Mouse (Mus musculus) macrophage (primary cell): ENCODE results near the gene Ggt6. TPM values are rescaled to one million over a fixed set of nuclear protein-coding genes. Genes with fewer than 3 reads are reported as not detected.

Experiments
- H3K27ac ChIP-seq: fragments of 350-480 bp; formaldehyde crosslinking; 2 replicates; pipeline ENCODE4 v1.9.0; 2021
- H3K36me3 ChIP-seq: fragments of 350-480 bp; formaldehyde crosslinking; 2 replicates; pipeline ENCODE4 v1.9.0; 2021; ENCODE audit errors: inconsistent target
- H3K4me3 ChIP-seq: fragments of 350-480 bp; formaldehyde crosslinking; 2 replicates; pipeline ENCODE4 v1.9.0; 2021; ENCODE audit errors: inconsistent target
- H3K79me2 ChIP-seq: fragments of 350-480 bp; formaldehyde crosslinking; 2 replicates; pipeline ENCODE4 v1.9.0; 2021; ENCODE audit errors: inconsistent target
- WGBS: methylation state at CpG from one replicate; pipeline ENCODE4 v1.1.7; 2026; ENCODE audit warnings: inconsistent platforms; ENCODE audit not compliant: missing documents; 5-methylcytosine and 5-hydroxymethylcytosine counted together
- polyA plus RNA-seq: library from polyadenylated mRNA; stranded (reverse); fragments of 250-400 nt; gene quantifications from 3 replicates; pipeline ENCODE4 v1.2.4, GENCODE M21; 2018; ENCODE audit warnings: inconsistent platforms

Ggt6 gene
- polyA plus RNA-seq, 1 experiment from 2014 or later = not detected

DNA sequence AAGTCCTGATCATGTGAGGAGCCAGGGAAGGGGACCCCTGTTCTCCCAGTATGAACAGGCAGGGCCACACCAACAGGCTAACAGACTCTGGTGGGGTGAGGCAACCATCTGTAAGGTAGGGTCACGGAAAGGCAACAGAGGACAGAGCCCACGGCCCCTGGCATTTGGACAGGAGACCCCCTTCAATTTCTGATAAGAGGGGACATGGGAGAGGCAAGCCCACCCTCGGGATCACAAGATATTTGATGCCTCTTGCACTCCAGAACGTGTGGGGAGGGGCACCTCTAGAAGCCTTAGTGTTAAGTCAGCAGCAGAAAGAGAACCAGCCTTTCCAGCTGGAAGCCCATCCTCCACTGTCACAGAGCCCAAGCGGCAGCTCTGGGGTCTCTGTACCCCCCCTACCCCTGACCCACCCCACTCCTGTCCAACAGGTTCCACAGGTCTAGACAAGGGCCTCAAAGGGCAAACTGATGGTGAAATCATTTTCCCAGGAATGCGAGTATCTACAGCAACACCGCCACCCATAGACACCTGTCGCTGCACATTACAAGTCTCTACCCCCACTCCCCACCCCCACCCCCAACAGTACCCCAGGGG is 29.1 kb upstream of the Ggt6 start:
- WGBS = 88% methylated on average over 8 of the region's 8 CpGs
- Histone ChIP-seq H3K4me3 (no peak overlapping the region), H3K79me2 (no peaks in the 10 kb centered on the region), H3K27ac (no peak overlapping the region), H3K36me3 (no peaks in the 10 kb centered on the region)

DNA sequence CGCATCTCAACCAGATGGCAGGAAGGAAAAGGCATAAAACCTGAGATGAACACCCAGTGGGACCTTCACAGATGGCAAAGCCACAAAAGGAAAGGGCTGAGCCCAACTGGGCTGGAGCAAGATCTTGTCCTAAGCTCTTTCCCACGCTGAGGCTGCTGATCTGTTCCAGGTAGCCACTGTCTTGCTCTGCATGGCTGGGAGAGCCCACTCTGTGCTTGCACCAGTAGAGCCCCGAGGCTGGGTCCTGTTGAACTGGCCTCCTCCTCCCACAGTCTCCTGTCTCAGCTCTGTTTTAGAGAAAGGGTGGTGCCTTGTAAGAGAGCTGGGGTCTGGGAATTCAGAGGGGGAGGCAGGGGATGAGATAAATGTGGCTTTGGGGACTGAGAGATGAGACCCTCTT is 28.2 kb upstream of the Ggt6 start:
- Histone ChIP-seq H3K36me3 (no peaks in the 10 kb centered on the region), H3K27ac (no peak overlapping the region), H3K79me2 (no peaks in the 10 kb centered on the region), H3K4me3 (no peak overlapping the region)
- 60% methylated on average over 3 of the region's 3 CpGs for WGBS

DNA sequence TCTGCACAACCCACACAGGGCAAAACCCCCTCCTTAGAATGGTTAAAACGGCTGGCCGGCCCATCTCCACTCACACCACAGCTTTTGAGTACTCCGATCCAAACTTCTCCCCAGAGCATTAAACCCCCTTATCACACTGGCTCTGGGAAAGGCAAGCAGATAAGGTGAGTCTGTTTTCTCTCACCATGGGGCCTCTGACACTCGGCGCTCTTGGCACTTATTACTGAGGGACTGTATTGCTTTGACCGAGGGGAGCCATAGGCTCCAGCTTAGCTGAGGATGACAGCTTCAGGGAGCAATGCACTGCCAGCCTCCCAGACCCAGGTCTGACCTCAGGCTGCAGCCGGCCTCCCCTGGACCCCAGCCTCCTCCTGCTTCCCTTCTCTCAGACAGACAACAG is 27.8 kb upstream of the Ggt6 start:
- 84% methylated on average over 7 of the region's 7 CpGs for WGBS
- Histone ChIP-seq H3K79me2 (no peaks in the 10 kb centered on the region), H3K36me3 (no peaks in the 10 kb centered on the region), H3K4me3 (no peak overlapping the region), H3K27ac (no peak overlapping the region)

GRCm38 (mm10) chr11:72408451-72409170 is 26.7 kb upstream of the Ggt6 start:
- no peak overlapping the region for H3K27ac ChIP-seq
- WGBS = 91% methylated on average over 9 of the region's 9 CpGs
- H3K4me3 ChIP-seq = no peak overlapping the region
- no peaks in the 10 kb centered on the region for H3K79me2 ChIP-seq
- no peaks in the 10 kb centered on the region for H3K36me3 ChIP-seq

DNA sequence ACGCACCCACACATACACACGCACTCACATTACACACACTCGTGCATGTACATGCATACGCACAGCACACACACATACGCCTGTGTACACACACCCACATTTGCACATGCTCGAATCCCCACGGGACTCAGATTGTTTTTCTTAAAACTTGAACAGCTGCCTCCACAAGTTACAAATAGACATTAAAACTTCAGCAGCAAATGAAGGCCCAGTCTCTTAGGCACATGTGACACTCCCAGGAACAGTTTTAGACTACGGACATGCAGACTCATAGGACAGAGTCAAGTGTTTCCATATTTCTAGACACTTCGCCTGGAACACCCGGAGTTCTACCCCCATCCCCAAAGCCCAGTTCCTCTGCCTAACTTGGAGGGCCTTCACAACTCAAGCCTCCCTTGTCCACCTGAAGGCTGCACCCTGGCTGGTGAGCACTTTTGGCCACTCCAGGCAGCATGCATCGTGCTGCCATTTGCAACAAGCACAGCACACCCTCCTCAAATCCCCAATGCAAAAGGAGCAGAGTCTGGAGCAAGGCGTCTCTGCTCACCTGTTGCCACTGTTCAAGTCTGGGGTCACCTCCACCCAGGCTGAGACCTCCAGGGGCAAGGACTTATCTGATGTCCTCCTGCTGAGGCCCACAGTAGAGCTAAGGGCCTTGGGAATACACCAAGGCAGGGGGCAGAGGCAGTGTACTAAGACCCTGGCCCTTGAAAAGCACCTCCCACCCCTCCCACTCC is 25.5 kb upstream of the Ggt6 start:
- WGBS = 92% methylated on average over 12 of the region's 12 CpGs
- Histone ChIP-seq H3K79me2 (no peaks in the 10 kb centered on the region), H3K27ac (no peak overlapping the region), H3K36me3 (no peaks in the 10 kb centered on the region), H3K4me3 (no peak overlapping the region)

DNA sequence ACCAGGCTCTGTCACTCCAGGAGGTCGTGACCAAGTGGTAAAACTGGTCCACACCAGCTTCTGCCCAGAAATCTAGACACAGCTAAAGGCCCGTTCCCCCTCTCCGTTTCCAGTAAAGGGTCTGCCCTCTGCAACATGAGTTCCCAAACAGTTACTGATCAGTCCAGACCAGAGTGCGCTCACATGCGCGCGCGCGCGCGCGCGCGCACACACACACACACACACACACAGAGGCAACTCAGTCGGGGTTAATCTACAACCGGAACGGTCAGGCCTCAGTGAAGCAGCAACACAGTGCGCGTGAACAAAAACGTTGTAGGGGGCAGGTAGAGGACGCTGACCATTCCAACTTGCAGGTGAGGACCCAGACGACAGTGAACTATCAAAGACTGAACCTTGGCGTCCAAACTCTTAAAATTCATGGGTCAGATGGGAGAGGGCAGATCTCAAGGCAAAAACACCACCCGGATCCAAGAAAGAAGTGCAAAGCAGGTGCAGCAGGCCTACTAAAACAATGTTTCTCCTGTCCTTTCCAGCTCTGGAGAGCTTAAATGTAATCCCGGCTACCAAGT is 24.7 kb upstream of the Ggt6 start:
- no peak overlapping the region for H3K27ac ChIP-seq
- H3K79me2 ChIP-seq = no peaks in the 10 kb centered on the region
- no peak overlapping the region for H3K4me3 ChIP-seq
- WGBS = 6% methylated on average over 25 of the region's 25 CpGs
- H3K36me3 ChIP-seq = no peaks in the 10 kb centered on the region

DNA sequence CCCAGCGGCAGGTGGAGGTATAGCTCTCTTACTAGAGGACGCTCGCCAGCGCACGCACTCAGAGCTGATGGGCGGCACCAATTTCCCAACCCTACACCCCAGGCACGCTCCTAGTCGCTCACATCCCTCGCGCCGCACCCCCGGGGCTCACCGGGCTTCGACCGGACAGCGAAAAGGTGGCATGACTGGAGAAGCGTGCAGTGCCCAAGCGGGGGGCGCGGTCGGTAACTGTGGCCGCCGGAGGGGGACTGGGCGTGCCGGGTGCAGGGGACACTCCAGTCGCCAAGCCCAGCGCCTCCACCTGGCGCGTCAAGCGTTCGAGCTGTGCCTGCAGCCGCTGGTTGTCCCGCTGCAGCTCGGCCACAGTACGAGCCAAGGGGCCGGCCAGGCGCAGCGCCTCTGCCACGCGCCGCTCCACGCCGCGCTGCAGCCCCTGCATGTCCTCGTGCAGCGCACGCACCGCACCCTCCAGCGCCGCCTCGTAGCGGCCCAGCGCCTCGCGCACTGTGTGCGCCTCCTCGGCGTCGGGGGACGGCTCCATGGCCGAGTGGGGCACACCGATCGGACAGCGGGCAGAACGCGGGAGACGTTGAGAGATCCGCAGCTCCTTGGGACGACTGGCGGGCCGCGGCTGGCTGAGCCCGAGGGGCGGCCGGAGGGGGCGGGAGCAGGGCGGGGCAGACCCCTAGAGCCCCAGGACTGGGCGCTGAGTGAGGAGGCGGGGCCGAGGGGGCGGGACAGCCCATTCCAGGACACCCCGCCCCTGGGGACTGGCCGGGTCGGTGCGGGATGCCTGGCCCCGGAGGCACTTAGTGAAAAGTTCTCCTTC is 24.0 kb upstream of the Ggt6 start, which contains the start of gene Smtnl2:
Smtnl2 (minus strand) TSS at position 621 of the 829 bp plus-strand sequence.
- Histone ChIP-seq H3K4me3 (no peak within 1 kb of the TSS), H3K79me2 (no peaks in the 10 kb centered on the region), H3K36me3 (no peaks in the 10 kb centered on the region), H3K27ac (no peak within 1 kb of the TSS)
- 2% methylated on average over 82 of the region's 86 CpGs for WGBS

- 50% methylated on average over 9 of the region's 9 CpGs for WGBS
- H3K27ac ChIP-seq = no peak overlapping the region
- H3K79me2 ChIP-seq = no peaks in the 10 kb centered on the region
- H3K4me3 ChIP-seq = no peak overlapping the region
- H3K36me3 ChIP-seq = no peaks in the 10 kb centered on the region
Observed at GRCm38 (mm10) chr11:72411945-72412344, 23.4 kb upstream of the Ggt6 start.

- H3K79me2 ChIP-seq = no peaks in the 10 kb centered on the region
- 89% methylated on average over 7 of the region's 7 CpGs for WGBS
- H3K36me3 ChIP-seq = no peaks in the 10 kb centered on the region
- no peak overlapping the region for H3K27ac ChIP-seq
- no peak overlapping the region for H3K4me3 ChIP-seq
Observed at GRCm38 (mm10) chr11:72413016-72413415, 22.3 kb upstream of the Ggt6 start.

DNA sequence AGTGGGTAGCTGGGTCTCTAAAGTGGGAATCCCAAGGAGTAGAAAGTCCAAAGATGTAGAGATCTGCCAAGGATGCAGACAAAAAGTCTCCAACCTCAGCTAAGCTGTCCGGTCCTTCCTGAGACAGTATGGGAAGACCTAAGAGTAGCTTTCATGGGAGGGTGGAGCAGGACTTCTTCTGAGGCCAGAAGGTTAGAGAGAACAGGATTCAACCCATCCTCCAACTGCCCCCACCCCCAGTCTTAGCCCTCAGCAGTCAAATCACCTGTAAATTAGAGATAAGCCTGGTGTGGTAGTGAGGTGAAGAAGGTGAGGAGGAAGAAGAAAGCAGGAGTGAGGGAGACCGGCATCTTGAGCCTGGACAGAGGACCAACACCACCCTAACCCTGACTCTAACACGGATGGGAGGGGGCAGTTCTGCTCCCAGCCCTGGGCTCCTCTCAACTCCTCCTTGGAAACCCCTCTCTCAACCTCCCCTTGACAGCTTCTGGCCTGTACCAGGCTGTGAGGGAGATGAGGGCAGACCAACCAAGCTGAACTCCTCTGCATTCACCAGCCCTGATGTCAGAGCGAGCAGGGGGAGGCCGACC is 21.6 kb upstream of the Ggt6 start:
- 84% methylated on average over 5 of the region's 5 CpGs for WGBS
- H3K79me2 ChIP-seq = no peaks in the 10 kb centered on the region
- H3K27ac ChIP-seq = no peak overlapping the region
- no peak overlapping the region for H3K4me3 ChIP-seq
- no peaks in the 10 kb centered on the region for H3K36me3 ChIP-seq

- Histone ChIP-seq H3K79me2 (no peaks in the 10 kb centered on the region), H3K36me3 (no peaks in the 10 kb centered on the region), H3K27ac (no peak overlapping the region), H3K4me3 (no peak overlapping the region)
- WGBS = 79% methylated on average over 5 of the region's 8 CpGs
Observed at GRCm38 (mm10) chr11:72415155-72415554, 20.2 kb upstream of the Ggt6 start.

DNA sequence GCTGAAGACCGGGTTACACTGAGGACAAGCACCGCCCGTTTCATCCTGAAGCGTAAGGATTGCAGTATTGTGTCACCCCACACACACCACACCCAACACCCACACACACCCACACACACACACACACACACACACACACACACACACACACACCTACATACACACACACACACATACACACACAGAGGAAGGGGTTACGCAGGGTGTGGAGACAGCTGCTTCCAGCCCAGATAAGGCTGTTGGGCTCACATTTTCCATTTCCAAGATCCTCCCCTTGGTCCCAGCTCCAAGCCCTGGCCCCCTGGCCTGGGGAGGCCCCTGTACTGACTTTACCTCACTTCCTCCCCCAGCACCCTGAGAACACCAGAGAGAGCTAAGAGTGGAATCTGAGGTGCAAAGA is 18.7 kb upstream of the Ggt6 start:
- 100% methylated on average over 1 of the region's 5 CpGs for WGBS
- H3K79me2 ChIP-seq = no peaks in the 10 kb centered on the region
- no peaks in the 10 kb centered on the region for H3K36me3 ChIP-seq
- no peak overlapping the region for H3K27ac ChIP-seq
- no peak overlapping the region for H3K4me3 ChIP-seq

GRCm38 (mm10) chr11:72417376-72417775 is 17.9 kb upstream of the Ggt6 start:
- no peak overlapping the region for H3K4me3 ChIP-seq
- WGBS = 96% methylated on average over 4 of the region's 4 CpGs
- no peaks in the 10 kb centered on the region for H3K36me3 ChIP-seq
- no peaks in the 10 kb centered on the region for H3K79me2 ChIP-seq
- H3K27ac ChIP-seq = no peak overlapping the region

DNA sequence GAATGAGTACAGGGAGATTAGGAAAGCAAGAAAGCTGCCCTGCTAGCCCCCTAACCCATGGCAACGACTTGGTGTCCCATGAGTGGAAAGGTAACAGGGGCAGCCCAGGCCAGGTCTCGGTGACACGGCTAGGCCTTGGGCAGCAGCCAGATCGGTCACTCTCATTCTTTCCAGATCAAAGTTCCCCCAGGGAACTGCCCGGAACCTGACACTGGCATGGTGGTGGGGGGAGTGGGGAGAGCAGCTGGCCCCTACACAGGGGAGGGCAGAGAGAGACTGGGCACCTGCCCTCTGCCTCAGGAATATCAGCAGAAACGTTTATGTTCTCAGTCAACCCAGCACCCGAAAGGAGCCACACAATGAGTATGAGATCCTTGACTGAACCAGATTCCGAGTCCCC is 17.1 kb upstream of the Ggt6 start:
- H3K27ac ChIP-seq = no peak overlapping the region
- H3K36me3 ChIP-seq = no peaks in the 10 kb centered on the region
- WGBS = 88% methylated on average over 8 of the region's 8 CpGs
- no peak overlapping the region for H3K4me3 ChIP-seq
- no peaks in the 10 kb centered on the region for H3K79me2 ChIP-seq
